Mouse (Mus musculus) gastrocnemius, postnatal 14 days (tissue): ENCODE data around the gene Cldn22. TPM values are rescaled to one million over a fixed set of nuclear protein-coding genes. Genes with fewer than 3 reads are reported as not detected.

Experiments used
- DNase-seq: peaks from one replicate; pipeline ENCODE4 v3.0.0; 2021; ENCODE audit warnings: mixed read lengths
- intact Hi-C: fragments of 180-260 bp; cut with DNase I; formaldehyde crosslinking; loops from one replicate; pipeline ENCODE4 v1.15.1; 2025; ENCODE audit warnings: low total_unique reads
- total RNA-seq, 2 experiments: library from RNA; stranded (reverse); gene quantifications; 2 replicates each; pipeline ENCODE4 v1.2.3; 2021

Cldn22 gene
- total RNA-seq, 2 experiments from 2014 or later: 0.29 TPM; not detected in 1

DNA sequence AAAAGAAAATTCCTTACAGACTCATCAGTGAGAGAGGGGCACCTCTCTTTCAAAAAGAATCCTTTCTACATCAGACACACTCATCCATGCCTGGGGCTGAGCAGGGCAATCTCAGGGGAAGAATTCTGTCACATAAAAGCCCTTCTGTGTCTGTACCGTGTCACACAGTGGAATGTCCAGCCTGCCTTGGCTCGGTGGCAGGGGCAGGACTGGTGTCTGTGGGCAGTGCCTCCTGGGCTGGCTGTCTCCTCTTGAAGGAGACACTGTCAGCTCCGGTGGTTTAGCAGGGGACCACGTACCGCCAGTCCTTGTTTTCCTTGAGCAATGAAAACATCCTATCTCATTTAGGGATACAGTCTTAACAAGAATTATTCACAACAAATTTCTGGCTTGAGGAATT lies 1.3 kb downstream of the Cldn22 start:
- no peak for DNase-seq
- intact Hi-C loops: no loop called here

DNA sequence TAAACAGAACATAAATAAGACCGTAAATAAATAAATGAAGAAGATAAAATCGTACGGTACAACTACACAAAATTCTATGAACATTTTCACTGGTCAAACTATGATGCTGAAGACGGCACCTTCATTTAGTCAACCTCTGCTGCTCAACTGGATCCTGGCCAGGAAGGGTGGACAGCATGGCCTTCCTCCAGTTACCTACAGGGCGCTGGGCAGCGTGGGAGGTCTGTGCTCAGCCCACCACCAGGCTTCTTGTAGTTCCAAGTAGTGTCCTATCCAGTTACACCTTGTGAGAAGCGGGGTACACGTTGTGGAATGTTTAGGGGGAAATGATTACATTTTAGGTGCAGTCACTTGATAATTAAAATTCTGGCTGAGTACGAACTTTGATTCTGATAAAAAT lies 2.6 kb downstream of the Cldn22 start:
- intact Hi-C loops: no loop called here
- DNase-seq: no peak

DNA sequence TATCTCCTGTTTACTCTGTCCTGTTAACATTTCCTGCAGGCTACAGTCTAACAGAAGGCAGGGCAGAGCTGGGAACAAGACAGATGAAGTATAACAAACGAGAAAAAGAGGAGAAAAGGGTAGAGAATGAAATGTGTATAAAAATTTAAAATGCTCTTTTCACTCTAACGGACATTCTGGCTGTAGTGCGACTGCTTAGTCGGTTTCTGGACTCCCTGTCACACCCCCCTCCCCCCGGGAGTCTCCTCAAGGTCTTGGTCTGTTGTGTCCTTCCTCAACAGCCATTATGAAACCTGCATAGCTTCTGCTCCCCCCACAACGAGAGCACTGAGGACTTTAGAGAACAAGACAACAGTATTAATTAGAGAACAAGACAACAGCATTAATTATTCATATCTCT lies 8.3 kb downstream of the Cldn22 start:
- DNase-seq: no peak
- intact Hi-C loops: no loop called here

DNA sequence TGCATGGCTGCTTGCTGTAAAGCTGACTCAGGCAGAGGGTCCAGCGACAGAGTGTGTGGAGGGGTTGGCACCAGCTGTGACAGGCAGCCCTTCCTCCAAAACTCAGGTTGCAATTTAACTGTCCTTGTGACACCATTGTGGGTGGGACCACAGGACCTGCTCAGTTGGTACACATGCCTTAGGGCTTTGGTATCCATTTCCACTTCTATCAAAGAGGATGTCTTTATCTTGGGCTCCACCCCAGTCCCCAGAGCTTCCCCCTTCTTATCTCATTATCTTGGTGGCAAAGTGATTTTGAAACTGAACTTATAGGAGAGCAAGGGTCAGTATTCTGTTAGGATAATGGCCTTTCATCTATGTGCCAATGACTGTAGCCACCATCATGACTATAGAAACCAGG lies 9.7 kb downstream of the Cldn22 start:
- intact Hi-C loops: no loop called here
- DNase-seq: no peak

DNA sequence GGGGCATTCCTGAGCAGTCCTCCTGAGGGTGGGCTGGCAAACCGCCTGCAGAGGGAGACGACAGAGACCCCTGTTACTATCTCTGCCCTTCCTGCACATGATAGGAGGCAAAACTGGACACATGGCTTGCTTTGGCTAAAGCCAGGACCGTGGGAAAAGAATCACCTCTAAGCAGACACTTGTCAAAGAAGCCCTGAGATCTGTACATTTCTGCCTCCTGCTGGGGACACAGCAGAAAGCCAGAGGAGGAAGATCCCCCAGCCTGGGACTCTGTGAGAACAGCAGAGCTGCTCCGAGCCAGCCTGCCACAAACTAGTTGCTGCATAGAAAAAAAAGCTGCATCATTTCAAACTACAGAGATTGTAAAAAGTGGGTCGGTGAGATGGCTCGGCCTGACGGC lies 18.8 kb downstream of the Cldn22 start:
- DNase-seq: no peak
- intact Hi-C loops: loop anchor here (5.0 kb wide), 1 partner anchor 101 kb away; no protein-coding TSS in a partner anchor

DNA sequence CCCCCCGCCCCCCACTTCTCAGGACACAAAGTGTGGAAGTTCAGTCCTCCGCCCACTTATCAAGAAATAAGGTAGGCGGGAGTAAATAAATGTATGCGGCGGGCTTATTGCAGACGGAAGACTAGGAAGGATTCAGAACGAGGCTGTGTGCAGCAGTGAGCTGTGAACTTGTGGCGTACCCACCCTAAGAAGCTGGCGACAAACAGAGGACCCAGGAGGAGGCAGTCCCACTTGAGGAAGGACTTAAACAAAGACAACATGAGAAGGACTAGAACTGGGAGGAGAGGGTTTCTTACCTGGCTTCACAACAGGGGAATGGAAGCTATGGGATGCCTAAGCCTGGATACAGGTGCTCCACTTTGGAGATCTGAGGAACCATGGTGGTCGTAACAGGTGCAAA lies 19.4 kb downstream of the Cldn22 start:
- intact Hi-C loops: loop anchor here (5.0 kb wide), 1 partner anchor 101 kb away; no protein-coding TSS in a partner anchor
- DNase-seq: no peak

DNA sequence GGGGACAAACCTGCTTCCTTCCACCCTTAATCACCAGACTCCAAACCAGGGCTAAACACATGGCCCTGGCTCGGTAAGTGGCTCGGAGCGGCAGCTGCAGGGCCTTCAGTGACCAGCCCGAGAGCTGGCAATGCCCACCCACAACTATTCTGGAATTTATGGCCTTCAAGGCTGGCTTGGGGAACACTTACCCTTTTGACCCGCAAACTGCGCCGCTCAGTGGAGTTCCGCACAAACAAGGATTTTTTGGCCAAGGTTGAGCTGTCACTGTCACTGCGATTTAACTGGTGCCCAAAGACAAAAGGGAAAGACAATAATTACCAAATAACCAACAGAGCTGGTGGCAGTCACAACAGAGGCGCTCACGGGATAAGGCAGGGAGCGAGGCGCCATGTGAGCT lies 21.7 kb downstream of the Cldn22 start:
- no peak for DNase-seq
- intact Hi-C loops: no loop called here

DNA sequence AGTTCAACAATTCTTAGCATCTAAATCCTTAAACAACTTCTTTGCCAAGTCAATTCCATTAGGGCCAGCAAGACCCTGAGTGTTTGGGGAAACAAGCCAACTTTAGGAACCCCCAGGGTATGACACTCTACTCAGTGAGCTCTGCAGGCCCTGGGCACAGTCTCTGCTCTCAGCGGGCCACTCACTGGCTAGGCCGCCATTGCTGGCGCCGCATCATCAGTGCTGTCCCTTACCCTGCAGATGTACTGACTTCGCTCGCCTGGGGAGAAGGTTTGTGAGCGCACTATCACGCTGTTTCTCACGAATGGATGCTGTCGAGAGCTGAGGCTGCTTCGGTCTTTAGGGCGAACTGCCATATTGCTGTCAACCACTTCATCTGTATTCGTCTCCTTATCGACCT lies 22.9 kb downstream of the Cldn22 start:
- DNase-seq: no peak
- intact Hi-C loops: no loop called here

DNA sequence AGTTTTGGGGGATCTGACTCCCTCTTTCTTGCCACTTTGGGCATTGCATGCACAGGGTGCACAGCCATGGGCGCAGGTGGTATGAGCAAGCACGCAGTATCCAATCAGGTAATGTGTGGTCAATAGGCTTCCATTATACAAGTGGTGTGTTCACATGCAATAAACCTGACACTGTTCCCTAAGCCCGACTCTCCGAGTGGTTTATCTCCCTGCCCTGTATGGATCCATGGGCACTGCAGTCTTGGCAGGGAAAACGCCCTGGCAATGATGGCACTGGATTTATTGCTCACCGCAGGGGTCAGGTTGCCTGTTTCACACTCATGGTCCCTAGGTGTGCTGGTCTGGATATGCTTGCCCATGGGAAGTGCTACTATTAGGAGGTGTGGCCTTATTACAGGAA lies 23.6 kb downstream of the Cldn22 start:
- DNase-seq: no peak
- intact Hi-C loops: no loop called here

DNA sequence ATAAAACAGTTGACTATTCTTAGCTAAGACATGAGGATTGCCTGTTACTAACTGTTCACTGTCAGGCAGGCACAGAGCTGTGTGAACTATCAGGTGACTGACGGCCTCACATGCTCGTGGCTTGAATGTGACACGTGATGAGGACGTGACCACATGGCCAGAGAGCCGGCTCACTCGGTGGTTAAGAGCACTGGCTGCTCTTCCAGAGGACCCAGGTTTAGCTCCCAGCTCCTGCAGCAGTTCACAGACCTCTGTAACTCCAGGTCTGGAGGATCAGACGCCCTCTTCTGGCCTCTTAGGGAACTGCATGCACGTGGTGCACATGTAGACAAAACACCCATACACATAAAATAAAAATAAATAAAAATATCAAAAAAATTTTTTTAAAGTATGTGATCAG lies 25.6 kb downstream of the Cldn22 start:
- DNase-seq: no peak
- intact Hi-C loops: no loop called here

DNA sequence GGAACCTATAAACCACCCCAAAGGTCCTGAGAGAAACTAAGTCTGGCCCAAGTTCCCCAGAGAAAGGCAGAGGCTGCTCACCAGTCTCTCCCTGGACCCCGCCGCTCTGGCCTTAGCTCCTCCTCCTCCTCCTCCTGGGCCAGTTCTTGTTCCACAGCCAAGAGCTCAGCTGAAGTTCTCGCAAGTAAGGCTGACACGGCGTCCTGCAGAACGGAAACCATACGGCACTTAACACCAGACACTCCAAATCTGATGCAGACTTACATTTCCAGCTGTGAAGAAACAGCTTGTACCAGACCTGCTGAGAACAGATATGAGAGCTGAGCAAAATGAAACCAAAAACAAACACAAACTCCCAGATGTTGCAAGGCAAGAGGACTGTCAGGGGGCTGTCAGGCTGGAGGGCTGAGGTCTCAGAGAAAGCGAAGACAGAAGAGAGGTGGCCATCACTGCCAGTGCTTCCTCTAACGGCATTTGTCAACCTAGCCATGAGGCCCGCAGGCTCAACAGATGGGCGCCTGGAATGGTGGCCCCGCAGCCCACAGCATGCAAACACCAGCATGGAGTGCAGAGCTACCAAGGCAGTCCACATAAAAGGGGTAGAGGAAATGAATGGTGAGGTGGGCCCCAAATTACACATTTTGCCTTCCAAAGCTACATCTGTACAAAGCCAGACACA lies 27.7 kb downstream of the Cldn22 start:
- DNase-seq: peak; percentile 72
- intact Hi-C loops: no loop called here

DNA sequence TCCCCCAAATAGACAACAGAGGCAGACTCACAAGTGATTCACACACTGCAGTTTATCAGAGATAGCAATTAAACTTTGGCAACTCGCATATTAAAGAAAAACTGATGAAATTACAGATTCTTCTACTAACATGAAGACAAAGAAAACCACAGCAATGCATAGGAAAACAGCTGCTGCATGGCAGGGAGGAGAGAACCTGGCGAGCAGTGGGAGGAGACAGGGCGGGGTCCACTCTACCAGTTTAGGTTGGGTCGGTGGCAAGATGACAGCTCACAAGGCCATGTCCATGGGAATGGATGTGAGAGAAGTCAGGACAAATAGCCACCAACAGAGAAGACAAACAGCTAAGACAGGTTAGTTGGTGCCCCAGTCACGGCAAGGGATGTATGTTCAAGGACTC lies 28.5 kb downstream of the Cldn22 start:
- DNase-seq: no peak
- intact Hi-C loops: no loop called here

DNA sequence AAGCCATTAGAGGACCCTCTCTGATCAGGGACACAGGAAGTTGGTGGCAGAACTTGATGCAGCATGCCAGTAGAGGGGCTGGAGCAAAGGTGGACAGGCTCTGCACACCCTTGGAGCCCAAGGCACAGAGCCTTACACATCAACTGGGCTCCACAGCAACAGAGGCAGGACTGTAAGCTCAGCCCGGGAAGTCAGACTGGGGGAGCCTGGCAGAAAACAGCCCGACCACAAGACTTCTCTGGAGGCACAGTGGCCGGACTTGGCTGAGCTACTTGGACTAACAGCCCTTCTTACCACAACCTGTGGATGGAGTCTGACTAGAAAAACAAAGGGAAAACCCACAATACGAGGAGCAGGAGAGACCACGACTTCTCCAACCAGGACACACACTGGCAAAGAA lies 29.1 kb downstream of the Cldn22 start:
- DNase-seq: no peak
- intact Hi-C loops: no loop called here

DNA sequence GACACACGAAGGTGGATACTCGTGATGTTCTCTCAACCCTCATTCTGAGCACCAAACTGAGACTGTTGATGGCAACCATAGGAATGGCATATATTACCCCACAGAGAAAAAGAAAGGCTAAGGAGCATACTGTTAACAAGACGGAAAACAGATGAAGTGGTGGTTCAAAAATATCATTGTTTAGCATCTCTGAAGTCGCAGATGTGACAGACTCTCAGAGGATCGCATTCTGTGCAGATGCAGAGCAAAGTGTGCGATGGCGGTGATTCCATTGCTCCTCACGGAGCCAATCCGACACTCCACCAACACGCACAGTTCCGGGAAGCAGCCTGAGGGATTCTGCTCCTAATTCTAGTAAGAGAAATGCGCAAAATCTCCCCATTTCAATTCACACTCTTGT lies 35.0 kb downstream of the Cldn22 start:
- intact Hi-C loops: no loop called here
- no peak for DNase-seq

DNA sequence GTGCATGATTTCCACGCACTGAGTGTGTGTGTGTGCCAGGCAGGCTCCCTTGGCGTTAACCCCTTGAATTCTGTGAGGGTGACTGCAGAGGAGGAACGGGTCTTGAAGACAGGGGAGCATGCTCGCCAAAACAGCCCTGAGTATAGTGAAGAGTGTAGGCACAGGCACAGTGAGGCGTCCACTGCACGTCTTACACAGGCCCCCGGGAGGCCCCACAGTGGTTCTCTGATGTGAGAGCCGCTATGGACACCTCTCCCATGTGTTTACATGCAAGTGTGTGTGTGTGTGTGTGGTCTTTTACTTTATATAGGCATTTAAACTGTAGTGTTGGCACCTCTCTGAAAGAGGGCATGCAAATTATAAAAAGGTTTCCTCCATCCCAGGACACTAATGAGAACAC lies 42.3 kb downstream of the Cldn22 start:
- no peak for DNase-seq
- intact Hi-C loops: no loop called here

DNA sequence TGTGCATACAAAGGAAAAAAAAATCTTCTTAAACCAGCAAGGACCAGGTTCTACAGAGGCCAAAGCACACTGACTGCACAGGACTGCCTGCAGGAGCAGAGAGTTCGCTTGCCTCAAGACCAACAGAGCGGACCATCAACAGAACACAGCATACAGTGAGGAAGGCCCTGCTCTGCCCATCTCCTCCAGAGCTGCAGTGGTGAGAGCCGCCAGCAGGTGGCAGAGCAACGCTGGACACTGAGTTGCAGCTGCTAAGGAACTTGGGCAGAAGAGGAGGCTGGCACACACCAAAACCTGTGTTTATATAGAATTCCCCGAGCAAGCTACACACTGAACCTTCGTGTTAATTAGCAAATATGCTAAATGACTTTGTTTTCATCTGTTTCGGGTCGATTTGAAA lies 42.8 kb downstream of the Cldn22 start:
- intact Hi-C loops: no loop called here
- peak; percentile 80 for DNase-seq

DNA sequence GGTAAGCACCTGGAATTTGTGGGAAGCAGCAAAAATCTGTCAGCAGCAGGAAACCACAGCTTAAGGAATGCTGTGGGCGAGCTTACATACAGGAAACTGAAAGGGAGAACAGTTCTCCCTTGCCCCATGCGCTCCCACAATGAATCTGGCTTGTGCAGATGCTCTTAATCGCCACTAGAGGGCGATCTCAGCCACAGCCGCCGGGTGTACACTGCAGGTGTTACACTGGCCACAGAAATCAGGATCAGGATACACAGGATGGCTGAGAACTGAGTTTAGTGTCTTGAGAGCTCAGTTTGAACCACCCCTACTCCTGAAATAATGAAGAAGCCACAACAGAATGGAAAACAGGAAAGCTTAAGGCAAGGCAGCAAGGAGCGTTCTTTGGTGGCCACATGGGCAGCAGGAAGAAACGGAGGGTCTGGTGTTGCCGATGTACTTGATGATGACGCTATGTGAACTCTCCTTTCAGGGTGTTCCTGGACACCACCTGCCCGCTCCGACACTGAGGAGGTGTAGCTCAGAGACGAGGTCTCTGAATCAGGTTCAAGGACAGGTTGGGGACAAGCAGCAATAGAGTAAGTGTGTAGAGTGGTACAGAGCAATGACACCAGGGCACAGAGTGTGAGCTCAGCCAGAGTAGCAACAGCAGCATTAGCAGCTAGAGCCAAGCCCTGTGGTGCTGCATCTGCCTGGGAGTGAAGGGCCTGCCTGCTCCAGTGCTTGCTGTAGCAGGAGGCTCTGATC lies 48.3 kb downstream of the Cldn22 start:
- peak; percentile 38 for DNase-seq
- intact Hi-C loops: loop anchor here (2.0 kb wide), 1 partner anchor 144 kb away; no protein-coding TSS in a partner anchor

DNA sequence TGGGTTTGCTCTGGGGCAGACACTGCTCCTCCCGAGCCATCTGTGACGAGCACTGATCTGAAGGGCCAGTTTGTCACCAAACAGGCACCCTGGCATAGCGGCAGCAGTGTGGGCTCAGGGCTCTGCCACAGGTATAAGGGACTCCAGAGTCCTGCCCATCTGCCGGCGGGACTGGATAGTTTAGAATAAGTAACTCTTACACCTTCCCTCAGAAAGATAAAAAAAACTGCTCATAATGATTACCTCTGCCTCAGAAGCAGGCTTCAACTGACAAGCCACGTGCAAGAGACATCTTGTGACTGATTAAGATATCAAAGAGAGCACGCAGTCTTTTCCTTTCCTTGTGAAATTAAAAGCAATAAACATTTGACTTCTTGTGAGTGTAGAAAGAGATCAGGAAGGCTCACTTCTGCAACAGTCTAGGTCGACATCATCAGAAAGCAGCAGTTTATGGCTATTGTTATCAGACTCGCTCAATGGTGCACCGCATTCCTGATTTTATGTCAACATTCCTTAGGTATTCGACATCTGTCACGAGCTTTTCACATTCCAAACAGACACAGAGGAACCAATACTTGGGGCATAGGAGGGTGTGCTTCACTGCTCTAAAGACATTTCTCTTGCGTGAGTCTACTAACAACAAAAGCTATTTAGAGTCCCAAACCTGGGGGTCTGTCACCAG lies 50.4 kb downstream of the Cldn22 start:
- DNase-seq: no peak
- intact Hi-C loops: no loop called here
